Mouse (Mus musculus) liver, embryonic 12.5 days (tissue): ENCODE measurements around the gene Gm5089. TPM values are rescaled to one million over a fixed set of nuclear protein-coding genes. Genes with fewer than 3 reads are reported as not detected.

Source experiments
- ATAC-seq: fragments of 200-750 bp; cut with Nextera tagmentation; 2 replicates; pipeline ENCODE4 v1.8.0; 2017; ENCODE audit warnings: moderate number of reproducible peaks, mild to moderate bottlenecking, moderate library complexity
- H3K27ac ChIP-seq: fragments of 300-500 bp; sonication (generic); 2 replicates; pipeline ENCODE4 v1.5.1; 2016; ENCODE audit warnings: mild to moderate bottlenecking
- H3K27me3 ChIP-seq: fragments of 300-500 bp; sonication (generic); replicated peaks from 2 replicates; pipeline ENCODE4 v1.6.1; 2016; ENCODE audit warnings: mild to moderate bottlenecking, moderate library complexity
- H3K36me3 ChIP-seq: fragments of 300-500 bp; sonication (generic); 2 replicates; pipeline ENCODE4 v1.6.1; 2016; ENCODE audit warnings: mild to moderate bottlenecking, moderate library complexity
- H3K4me1 ChIP-seq: fragments of 300-500 bp; sonication (generic); 2 replicates; pipeline ENCODE4 v1.6.1; 2016
- H3K4me2 ChIP-seq: fragments of 300-500 bp; sonication (generic); 2 replicates; pipeline ENCODE4 v1.6.1; 2016; ENCODE audit warnings: mild to moderate bottlenecking, moderate library complexity
- H3K4me3 ChIP-seq: fragments of 300-500 bp; sonication (generic); 2 replicates; pipeline ENCODE4 v1.5.1; 2016; ENCODE audit warnings: mild to moderate bottlenecking, moderate library complexity
- H3K9ac ChIP-seq: fragments of 300-500 bp; sonication (generic); 2 replicates; pipeline ENCODE4 v1.6.1; 2016; ENCODE audit warnings: mild to moderate bottlenecking, moderate library complexity
- H3K9me3 ChIP-seq: fragments of 300-500 bp; sonication (generic); replicated peaks from 2 replicates; pipeline ENCODE4 v1.6.1; 2016; ENCODE audit warnings: mild to moderate bottlenecking, moderate library complexity
- WGBS: fragments of 180-500 bp; shearing (Covaris S2); methylation state at CpG from one replicate; pipeline ENCODE4 v1.1.7; 2016; ENCODE audit not compliant: insufficient replicate concordance; 5-methylcytosine and 5-hydroxymethylcytosine counted together
- polyA plus RNA-seq: library from polyadenylated mRNA; unstranded; fragments of >200 nt; fragmentation: Nextera tagmentation; extraction: Ambion mirVana; gene quantifications from 2 replicates; pipeline ENCODE4 v1.2.1, GENCODE M21; 2016

Gene Gm5089
- polyA plus RNA-seq = not detected in 2 replicates

DNA sequence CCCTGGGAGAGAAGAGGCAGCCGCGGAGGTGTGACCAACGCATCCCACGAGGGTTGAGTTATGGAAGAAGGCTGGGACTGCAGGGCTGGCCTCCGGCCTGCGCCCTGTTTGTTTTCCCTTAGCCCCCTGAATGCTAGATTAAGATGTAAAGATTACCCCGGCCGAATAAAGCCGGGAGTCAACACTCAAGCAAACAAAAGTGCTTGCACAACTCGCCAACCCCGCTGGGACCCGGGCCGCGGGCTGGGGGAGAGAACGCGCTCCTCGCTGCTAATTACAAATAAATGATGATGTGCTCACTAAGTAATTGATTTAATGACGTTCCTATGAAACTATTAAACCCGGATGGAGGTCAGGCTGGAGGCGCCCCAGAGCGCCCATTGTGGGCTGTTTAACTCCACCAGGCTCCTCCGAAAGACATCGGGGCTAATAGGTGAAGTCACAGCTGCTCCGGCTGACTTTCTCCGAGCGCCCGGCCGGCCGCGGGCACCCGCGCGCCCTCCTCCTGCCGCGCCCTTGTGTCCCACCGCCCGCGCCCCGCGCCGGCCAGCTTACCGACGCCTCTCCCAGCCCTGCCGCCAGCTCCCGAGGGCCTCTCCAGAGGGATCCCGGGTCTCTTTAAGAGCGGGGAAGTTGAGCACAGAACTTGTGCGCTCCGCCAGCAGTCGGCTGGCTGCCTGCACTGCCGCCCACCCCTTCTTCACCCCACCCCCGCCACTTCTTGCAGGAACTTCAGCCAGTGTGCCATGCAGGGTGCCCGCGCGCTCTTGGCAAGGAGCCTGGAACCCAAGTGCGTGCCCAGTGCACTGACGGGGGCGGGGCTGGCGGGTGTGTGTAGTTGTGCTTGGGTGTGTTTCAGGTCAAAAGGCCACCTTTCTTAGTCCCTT is at the start of gene Gm5089:
Gm5089 (minus strand) TSS at position 620 of the 887 bp plus-strand sequence.
- no peak within 1 kb of the TSS for H3K9ac ChIP-seq
- 4% methylated on average over 59 of the region's 59 CpGs for WGBS
- no peak within 1 kb of the TSS for H3K27ac ChIP-seq
- H3K4me1 ChIP-seq = no peaks in the 10 kb centered on the region
- no peak for ATAC-seq
- H3K4me2 ChIP-seq = peak within 1 kb of the TSS; percentile 57
- no peaks in the 10 kb centered on the region for H3K9me3 ChIP-seq
- H3K4me3 ChIP-seq = peak within 1 kb of the TSS; percentile 41
- H3K36me3 ChIP-seq = no peaks in the 10 kb centered on the region
- H3K27me3 ChIP-seq = peaks cover 86% of the 10 kb centered on the region

DNA sequence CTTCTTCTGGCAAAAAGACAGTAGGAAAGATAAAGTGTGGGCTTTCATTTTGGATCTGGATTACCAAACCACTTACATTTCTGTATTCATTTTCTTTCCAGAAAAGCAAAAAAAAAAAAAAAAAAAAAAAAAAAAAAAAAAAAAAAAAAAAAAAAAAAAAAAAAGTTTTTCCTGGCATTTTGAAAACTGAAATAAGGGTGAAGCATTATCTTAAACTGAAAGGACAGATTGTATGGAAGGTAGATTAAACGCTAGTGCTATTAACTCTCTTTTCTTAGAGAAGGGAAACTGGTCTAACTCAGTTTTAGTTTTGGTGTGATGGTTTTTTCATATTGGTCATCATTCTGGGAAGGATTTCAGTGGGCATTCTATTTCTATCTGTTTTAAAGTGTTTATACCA is 41.1 kb upstream of the Gm5089 start:
- Histone ChIP-seq H3K9me3 (no peaks in the 10 kb centered on the region), H3K27me3 (peaks cover 69% of the 10 kb centered on the region), H3K36me3 (no peaks in the 10 kb centered on the region), H3K4me3 (no peak overlapping the region), H3K27ac (no peak overlapping the region), H3K9ac (no peak overlapping the region), H3K4me2 (no peak overlapping the region), H3K4me1 (peaks cover 7% of the 10 kb centered on the region)
- WGBS = 51% methylated on average over 1 of the region's 1 CpGs
- ATAC-seq = no peak

DNA sequence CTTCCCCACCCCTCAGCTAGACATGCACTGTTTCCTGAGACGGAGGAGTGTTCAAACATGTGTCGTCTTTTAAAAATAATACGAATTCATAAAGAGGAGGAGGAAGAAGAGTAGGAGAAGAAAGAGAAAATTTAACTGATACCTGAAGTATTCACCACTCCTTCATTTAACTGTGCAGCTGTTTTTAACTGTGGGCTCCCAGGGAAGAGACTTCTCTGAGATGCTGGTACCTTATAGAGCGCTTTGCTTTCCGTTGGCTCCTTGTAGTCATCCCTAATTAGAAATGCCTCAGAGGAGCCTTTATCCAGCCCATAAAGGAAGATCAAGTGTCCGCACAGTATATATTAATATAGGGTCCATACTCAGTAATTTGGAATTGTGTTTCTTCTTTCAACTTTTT is 40.6 kb upstream of the Gm5089 start:
- H3K4me1 ChIP-seq = peaks cover 7% of the 10 kb centered on the region
- no peak overlapping the region for H3K4me2 ChIP-seq
- WGBS = 64% methylated on average over 6 of the region's 6 CpGs
- no peak overlapping the region for H3K9ac ChIP-seq
- ATAC-seq = no peak
- no peak overlapping the region for H3K27ac ChIP-seq
- no peaks in the 10 kb centered on the region for H3K9me3 ChIP-seq
- no peak overlapping the region for H3K4me3 ChIP-seq
- H3K36me3 ChIP-seq = no peaks in the 10 kb centered on the region
- peaks cover 71% of the 10 kb centered on the region for H3K27me3 ChIP-seq

DNA sequence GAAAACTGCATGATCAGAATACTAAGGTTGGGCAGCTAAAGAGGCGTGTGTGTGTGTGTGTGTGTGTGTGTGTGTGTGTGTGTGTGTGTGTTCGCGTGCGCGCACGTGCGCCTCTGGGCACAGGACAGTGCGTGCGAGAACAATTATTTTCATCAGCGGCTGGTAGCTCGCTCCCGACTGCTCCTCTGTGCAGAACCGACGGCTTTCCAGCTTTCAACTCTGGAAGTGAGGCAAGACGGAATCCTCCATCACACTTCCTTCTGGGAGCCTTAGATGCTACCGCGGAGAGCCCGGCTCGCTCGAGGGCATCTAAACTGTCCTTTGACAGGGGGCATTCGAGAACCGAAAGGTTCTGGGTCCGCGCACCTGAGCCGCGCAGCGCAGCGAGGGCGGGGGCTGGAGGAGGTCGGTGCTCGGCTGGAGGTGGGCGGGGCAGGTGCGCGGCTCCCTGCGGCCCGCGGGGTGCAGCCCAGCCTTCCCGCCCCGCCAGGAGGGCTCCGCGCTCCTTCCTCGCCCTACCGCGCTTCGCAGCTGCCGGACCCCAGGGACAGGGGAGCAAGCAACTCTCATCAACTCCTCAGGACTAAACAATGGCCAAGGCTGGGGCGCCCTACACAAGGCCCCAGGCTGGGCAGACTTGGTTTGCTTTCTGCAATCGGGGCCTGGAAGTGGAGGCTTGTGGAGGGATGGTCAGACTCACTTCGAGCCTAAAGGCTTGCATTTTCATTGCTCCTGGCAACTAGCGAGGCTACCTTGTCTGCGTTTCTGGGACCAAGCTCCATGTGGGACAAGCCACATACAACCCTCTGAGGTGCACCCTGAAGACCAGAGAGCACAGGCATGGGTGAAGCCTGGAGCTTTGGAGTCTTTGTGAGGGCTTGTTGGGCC is 39.8 kb upstream of the Gm5089 start, which contains the start of gene Gm10837:
Gm10837 (plus strand) TSS at position 146 of the 888 bp plus-strand sequence.
- H3K9me3 ChIP-seq = no peaks in the 10 kb centered on the region
- 3% methylated on average over 51 of the region's 51 CpGs for WGBS
- peak within 1 kb of the TSS; percentile 27 for H3K4me3 ChIP-seq
- ATAC-seq = no peak
- no peak within 1 kb of the TSS for H3K27ac ChIP-seq
- H3K36me3 ChIP-seq = no peaks in the 10 kb centered on the region
- H3K4me1 ChIP-seq = peaks cover 7% of the 10 kb centered on the region
- H3K4me2 ChIP-seq = peak within 1 kb of the TSS; percentile 49
- H3K9ac ChIP-seq = no peak within 1 kb of the TSS
- peaks cover 75% of the 10 kb centered on the region for H3K27me3 ChIP-seq

DNA sequence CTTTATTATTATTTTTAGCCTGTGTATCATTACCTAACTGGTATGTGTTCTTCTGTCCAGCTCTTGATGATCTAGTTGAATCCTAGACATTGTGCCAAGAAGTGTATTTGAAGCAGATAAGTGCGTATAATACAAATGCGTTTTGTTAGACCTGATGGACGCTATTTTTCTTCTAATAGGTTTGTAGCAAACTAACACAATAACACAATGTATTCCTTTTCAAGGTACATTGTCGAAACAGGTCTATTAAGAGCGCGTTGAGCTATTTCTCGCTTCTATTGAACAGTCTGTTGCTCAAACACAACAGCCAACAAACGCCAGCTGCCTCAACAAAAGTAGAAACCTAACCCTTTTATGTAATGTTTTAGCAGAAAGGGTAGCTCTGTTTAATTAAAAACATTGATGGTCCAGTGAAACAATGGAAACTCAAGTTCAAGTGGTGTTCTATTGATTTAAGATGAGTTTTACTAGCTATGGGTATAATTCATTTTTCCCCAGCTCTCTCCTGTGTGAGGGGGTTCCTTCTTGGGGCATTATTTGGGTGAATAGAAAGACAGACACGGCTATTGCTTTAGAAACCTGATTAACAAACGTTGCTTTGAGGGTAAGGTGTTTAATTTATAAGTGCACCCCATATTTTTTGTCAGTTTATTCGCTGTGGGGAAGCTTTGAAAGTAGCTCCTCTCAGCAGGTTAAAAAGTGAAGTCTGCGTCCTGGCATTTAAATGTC is 38.9 kb upstream of the Gm5089 start:
- no peak overlapping the region for H3K27ac ChIP-seq
- peaks cover 80% of the 10 kb centered on the region for H3K27me3 ChIP-seq
- no peaks in the 10 kb centered on the region for H3K9me3 ChIP-seq
- H3K9ac ChIP-seq = no peak overlapping the region
- H3K4me1 ChIP-seq = peaks cover 7% of the 10 kb centered on the region
- no peak for ATAC-seq
- no peaks in the 10 kb centered on the region for H3K36me3 ChIP-seq
- H3K4me2 ChIP-seq = 0 out of 2 replicates have a peak overlapping the region, but pooled peaks have one; percentile 49
- 7% methylated on average over 12 of the region's 12 CpGs for WGBS
- no peak overlapping the region for H3K4me3 ChIP-seq

DNA sequence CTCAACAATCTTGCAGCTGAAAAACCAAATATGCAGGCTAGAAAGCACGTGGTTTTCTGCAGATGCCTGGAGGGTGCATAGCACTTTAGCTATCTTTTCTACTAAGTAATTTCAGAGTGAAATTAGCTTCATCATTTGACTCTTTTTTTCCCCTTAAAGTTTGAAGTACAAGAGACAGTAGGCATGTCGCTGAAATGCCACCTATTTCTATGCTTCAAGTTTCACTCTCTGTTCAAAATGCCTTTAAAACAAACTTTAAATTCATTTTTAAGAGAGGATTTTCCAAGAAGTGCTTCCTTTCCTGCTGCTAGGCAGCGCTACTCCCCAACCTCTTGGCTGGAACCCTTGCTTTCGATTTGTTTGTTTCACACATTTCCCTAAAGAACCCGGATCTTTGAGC is 38.1 kb upstream of the Gm5089 start:
- peaks cover 81% of the 10 kb centered on the region for H3K27me3 ChIP-seq
- no peaks in the 10 kb centered on the region for H3K9me3 ChIP-seq
- WGBS = 4% methylated on average over 5 of the region's 5 CpGs
- H3K4me3 ChIP-seq = no peak overlapping the region
- H3K4me1 ChIP-seq = peaks cover 7% of the 10 kb centered on the region
- ATAC-seq = no peak
- no peaks in the 10 kb centered on the region for H3K36me3 ChIP-seq
- no peak overlapping the region for H3K4me2 ChIP-seq
- no peak overlapping the region for H3K27ac ChIP-seq
- H3K9ac ChIP-seq = no peak overlapping the region

DNA sequence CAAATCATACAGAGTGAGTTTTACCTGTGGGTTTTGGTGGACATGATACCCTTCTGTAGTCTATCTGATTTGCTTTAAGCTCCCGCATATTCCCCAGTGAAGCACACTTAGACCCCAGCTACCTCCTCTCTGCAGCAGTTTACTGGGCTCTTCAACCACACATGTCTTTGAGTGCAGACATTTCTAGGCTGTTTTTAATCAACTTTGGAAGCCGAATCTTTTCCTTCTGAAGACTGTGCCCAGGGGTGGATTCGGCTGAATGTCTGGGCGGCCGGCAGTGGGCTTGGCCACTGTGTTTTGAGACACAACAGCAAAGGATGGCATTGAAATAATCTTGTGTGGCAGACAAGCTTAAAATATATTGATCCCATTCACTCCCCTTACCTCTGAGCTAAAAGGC is 36.5 kb upstream of the Gm5089 start:
- H3K4me3 ChIP-seq = no peak overlapping the region
- H3K9ac ChIP-seq = no peak overlapping the region
- peaks cover 7% of the 10 kb centered on the region for H3K4me1 ChIP-seq
- no peak overlapping the region for H3K4me2 ChIP-seq
- no peak for ATAC-seq
- no peak overlapping the region for H3K27ac ChIP-seq
- H3K9me3 ChIP-seq = no peaks in the 10 kb centered on the region
- no peaks in the 10 kb centered on the region for H3K36me3 ChIP-seq
- WGBS = 12% methylated on average over 5 of the region's 5 CpGs
- H3K27me3 ChIP-seq = peaks cover 82% of the 10 kb centered on the region

DNA sequence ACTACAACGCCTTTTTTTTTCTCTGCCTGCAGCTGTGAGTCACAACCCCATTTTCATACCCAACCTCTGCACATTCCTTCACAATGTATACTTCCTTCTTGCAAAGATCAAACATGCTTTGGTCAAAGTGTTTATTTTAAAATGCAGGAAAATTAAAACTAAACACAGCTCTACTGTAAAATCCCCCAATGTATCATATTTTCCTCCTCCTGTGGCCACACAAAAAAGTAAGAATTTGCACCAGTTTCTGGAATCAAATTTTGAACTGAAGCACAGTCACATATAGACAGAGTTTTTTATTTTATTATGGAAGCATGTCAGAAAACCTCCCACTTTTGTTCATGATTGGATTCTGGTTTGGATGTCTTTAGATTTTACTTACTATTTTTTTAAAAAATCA is 35.7 kb upstream of the Gm5089 start:
- Histone ChIP-seq H3K9ac (no peak overlapping the region), H3K9me3 (no peaks in the 10 kb centered on the region), H3K4me2 (no peak overlapping the region), H3K4me3 (no peak overlapping the region), H3K4me1 (peaks cover 7% of the 10 kb centered on the region), H3K27ac (no peak overlapping the region), H3K27me3 (peaks cover 87% of the 10 kb centered on the region), H3K36me3 (no peaks in the 10 kb centered on the region)
- no peak for ATAC-seq
- 21% methylated on average over 1 of the region's 1 CpGs for WGBS

DNA sequence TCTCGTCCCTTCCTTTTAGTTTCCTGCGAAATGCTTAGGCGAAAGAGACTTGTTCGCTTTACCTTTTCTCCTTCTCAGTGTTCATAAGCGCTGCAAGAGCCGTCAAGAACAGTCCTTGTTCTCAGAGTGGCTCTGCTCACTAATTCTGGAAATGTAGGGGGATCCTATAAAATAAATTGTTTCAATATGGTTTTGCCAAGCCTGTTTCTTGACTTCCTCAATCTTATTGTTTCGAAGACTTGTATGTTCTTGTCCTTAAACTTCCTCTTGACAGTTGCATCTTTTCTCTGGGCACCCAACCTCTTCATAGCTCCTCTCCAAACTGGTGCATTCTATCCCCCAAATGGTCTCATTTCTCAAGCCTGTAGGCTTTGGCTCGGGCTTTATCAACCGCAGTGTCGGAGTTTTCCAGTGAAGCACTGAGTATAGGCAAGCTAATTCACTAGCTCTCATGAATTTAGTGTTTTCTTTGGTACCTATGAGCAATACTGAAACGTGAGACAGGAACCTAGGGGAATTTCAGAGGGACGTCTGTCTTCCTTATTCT is 34.8 kb upstream of the Gm5089 start:
- Histone ChIP-seq H3K27me3 (peaks cover 87% of the 10 kb centered on the region), H3K4me3 (no peak overlapping the region), H3K9ac (no peak overlapping the region), H3K27ac (no peak overlapping the region), H3K9me3 (no peaks in the 10 kb centered on the region), H3K4me2 (no peak overlapping the region), H3K36me3 (no peaks in the 10 kb centered on the region), H3K4me1 (peaks cover 5% of the 10 kb centered on the region)
- no peak for ATAC-seq
- WGBS = 5% methylated on average over 12 of the region's 12 CpGs

DNA sequence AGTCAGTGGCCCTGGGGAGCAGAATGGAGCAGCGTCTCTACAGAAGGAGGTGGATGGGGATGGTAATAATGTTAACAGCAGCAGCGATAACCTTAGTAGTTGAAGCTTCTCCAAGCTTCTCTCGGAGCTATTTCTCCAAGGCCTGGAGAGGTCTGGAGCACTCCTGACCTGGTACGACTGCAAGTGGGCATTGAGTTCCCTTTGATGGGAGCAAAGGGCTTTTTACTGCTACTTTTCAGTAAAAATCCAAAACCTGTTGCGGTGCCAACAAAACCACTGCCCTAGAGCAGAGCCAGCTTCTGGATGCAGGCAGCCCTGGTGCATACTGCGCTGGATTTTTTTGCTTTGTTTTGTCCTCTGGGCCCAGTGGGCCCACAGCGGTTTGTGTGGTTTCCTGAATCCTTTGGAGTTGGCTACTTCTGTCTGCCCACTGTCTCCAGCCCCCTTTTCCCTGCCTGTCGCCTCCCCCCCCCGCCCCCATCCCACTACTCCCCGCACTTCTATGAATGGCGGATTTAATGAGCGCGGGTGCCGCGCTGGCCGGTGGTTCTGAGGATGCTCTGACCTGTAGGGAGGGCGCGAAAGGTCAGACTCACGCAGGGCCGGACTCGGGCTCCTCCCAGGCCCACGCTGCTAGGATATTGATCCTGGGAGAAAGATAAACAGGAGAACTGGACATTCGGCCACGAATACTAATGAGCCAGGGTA is 34.1 kb upstream of the Gm5089 start:
- Histone ChIP-seq H3K27me3 (peaks cover 87% of the 10 kb centered on the region), H3K4me2 (no peak overlapping the region), H3K4me3 (no peak overlapping the region), H3K27ac (no peak overlapping the region), H3K4me1 (no peaks in the 10 kb centered on the region), H3K9ac (no peak overlapping the region), H3K36me3 (no peaks in the 10 kb centered on the region), H3K9me3 (no peaks in the 10 kb centered on the region)
- no peak for ATAC-seq
- WGBS = 2% methylated on average over 24 of the region's 24 CpGs

DNA sequence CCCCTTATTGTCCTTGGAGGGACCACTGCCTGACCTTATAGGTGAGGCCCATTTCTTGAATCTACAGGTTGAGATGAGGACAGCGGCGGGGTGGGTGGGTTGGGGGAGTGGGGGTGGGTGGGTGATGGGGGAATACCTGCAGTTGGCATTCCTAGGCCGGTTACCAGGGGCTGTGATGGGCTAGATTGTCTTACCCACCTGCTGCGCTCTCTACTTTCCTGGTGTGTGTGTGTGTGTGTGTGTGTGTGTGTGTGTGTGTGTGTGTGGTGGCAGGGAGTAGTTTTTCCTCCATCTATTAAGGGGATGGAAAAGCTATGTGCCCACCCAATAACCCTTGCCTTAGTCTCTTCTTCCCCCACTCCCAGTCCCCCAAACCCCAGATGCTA is 33.5 kb upstream of the Gm5089 start:
- Histone ChIP-seq H3K36me3 (no peaks in the 10 kb centered on the region), H3K9me3 (no peaks in the 10 kb centered on the region), H3K27me3 (peaks cover 87% of the 10 kb centered on the region), H3K9ac (no peak overlapping the region), H3K4me3 (no peak overlapping the region), H3K4me2 (no peak overlapping the region), H3K27ac (no peak overlapping the region), H3K4me1 (no peaks in the 10 kb centered on the region)
- WGBS = 11% methylated on average over 4 of the region's 4 CpGs
- no peak for ATAC-seq
